Mouse (Mus musculus) neural tube, embryonic 12.5 days (tissue): Measurements from ENCODE around the gene Foxo3. TPM values are rescaled to one million over a fixed set of nuclear protein-coding genes. Genes with fewer than 3 reads are reported as not detected.

Source experiments
- ATAC-seq: fragments of 200-750 bp; cut with Nextera tagmentation; 2 replicates; pipeline ENCODE4 v1.8.0; 2017; ENCODE audit warnings: low read depth, mild to moderate bottlenecking, moderate TSS enrichment, moderate library complexity; ENCODE audit not compliant: low FRiP score
- H3K27ac ChIP-seq: fragments of 300-500 bp; sonication (generic); 2 replicates; pipeline ENCODE4 v1.5.1; 2016
- H3K27me3 ChIP-seq: fragments of 300-500 bp; sonication (generic); replicated peaks from 2 replicates; pipeline ENCODE4 v1.6.1; 2016; ENCODE audit warnings: mild to moderate bottlenecking
- H3K36me3 ChIP-seq: fragments of 300-500 bp; sonication (generic); 2 replicates; pipeline ENCODE4 v1.6.1; 2016; ENCODE audit warnings: mild to moderate bottlenecking
- H3K4me1 ChIP-seq: fragments of 300-500 bp; sonication (generic); 2 replicates; pipeline ENCODE4 v1.6.1; 2016
- H3K4me2 ChIP-seq: fragments of 300-500 bp; sonication (generic); replicated peaks from 2 replicates; pipeline ENCODE4 v1.6.1; 2016; ENCODE audit warnings: mild to moderate bottlenecking
- H3K4me3 ChIP-seq: fragments of 300-500 bp; sonication (generic); 2 replicates; pipeline ENCODE4 v1.5.1; 2016
- H3K9ac ChIP-seq: fragments of 300-500 bp; sonication (generic); 2 replicates; pipeline ENCODE4 v1.6.1; 2016; ENCODE audit warnings: mild to moderate bottlenecking
- H3K9me3 ChIP-seq: fragments of 300-500 bp; sonication (generic); 2 replicates; pipeline ENCODE4 v1.6.1; 2016; ENCODE audit warnings: mild to moderate bottlenecking
- WGBS: fragments of 180-500 bp; shearing (Covaris S2); methylation state at CpG from one replicate; pipeline ENCODE4 v1.1.7; 2016; 5-methylcytosine and 5-hydroxymethylcytosine counted together
- polyA plus RNA-seq: library from polyadenylated mRNA; unstranded; fragments of >200 nt; fragmentation: Nextera tagmentation; extraction: Ambion mirVana; gene quantifications from 2 replicates; pipeline ENCODE4 v1.2.1, GENCODE M21; 2016

Foxo3 gene
- polyA plus RNA-seq, 1 experiment from 2014 or later, result 3.4 TPM

DNA sequence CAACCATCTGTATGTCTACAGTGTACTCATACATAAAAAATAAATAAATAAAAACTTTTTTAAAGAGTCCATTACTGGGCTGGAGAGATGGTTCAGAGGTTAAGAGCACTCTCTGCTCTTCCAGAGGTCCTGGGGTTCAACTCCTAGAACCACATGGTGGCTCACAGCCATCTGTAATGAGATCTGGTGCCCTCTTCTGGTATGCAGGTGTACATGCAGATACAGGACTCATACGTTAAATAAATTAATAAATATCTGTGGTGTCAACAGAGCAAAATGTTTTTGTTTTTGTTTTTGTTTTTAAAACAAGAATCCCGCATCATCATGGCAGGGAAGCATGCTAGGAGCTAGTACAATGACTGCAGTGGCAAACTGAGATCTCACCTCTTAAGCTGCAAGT, 20.6 kb upstream of the Foxo3 start:
- Histone ChIP-seq H3K27me3 (no peaks in the 10 kb centered on the region), H3K9ac (no peak overlapping the region), H3K4me1 (no peaks in the 10 kb centered on the region), H3K9me3 (peaks cover 4% of the 10 kb centered on the region; the same call in 1 of the 2 replicates), H3K4me2 (no peak overlapping the region), H3K36me3 (no peaks in the 10 kb centered on the region), H3K4me3 (no peak overlapping the region), H3K27ac (no peak overlapping the region)
- WGBS, result 85% methylated on average over 2 of the region's 2 CpGs
- ATAC-seq, result no peak

- Histone ChIP-seq H3K4me3 (no peak overlapping the region), H3K9ac (no peak overlapping the region), H3K4me2 (no peak overlapping the region), H3K9me3 (peaks cover 4% of the 10 kb centered on the region; the same call in 1 of the 2 replicates), H3K4me1 (no peaks in the 10 kb centered on the region), H3K27ac (no peak overlapping the region), H3K36me3 (no peaks in the 10 kb centered on the region), H3K27me3 (no peaks in the 10 kb centered on the region)
- 61% methylated on average over 4 of the region's 4 CpGs for WGBS
- ATAC-seq, result no peak
Measured at GRCm38 (mm10) chr10:42296559-42296958, 20.0 kb upstream of the Foxo3 start.

- no peak for ATAC-seq
- Histone ChIP-seq H3K27ac (no peak overlapping the region), H3K4me1 (no peaks in the 10 kb centered on the region), H3K9ac (no peak overlapping the region), H3K4me2 (no peak overlapping the region), H3K27me3 (no peaks in the 10 kb centered on the region), H3K9me3 (peaks cover 4% of the 10 kb centered on the region; the same call in 1 of the 2 replicates), H3K36me3 (no peaks in the 10 kb centered on the region), H3K4me3 (no peak overlapping the region)
- 7% methylated on average over 1 of the region's 1 CpGs for WGBS
Measured at GRCm38 (mm10) chr10:42295028-42295427, 18.5 kb upstream of the Foxo3 start.

- Histone ChIP-seq H3K27ac (no peak overlapping the region), H3K4me1 (no peaks in the 10 kb centered on the region), H3K9ac (no peak overlapping the region), H3K27me3 (no peaks in the 10 kb centered on the region), H3K4me3 (no peak overlapping the region), H3K9me3 (peaks cover 4% of the 10 kb centered on the region; the same call in 1 of the 2 replicates), H3K36me3 (no peaks in the 10 kb centered on the region), H3K4me2 (no peak overlapping the region)
- WGBS, result 66% methylated on average over 2 of the region's 2 CpGs
- no peak for ATAC-seq
Measured at GRCm38 (mm10) chr10:42294392-42294791, 17.8 kb upstream of the Foxo3 start.

GRCm38 (mm10) chr10:42293877-42294276, 17.3 kb upstream of the Foxo3 start:
- Histone ChIP-seq H3K27ac (no peak overlapping the region), H3K27me3 (no peaks in the 10 kb centered on the region), H3K4me1 (no peaks in the 10 kb centered on the region), H3K4me2 (no peak overlapping the region), H3K9me3 (peaks cover 4% of the 10 kb centered on the region; the same call in 1 of the 2 replicates), H3K9ac (no peak overlapping the region), H3K4me3 (no peak overlapping the region), H3K36me3 (no peaks in the 10 kb centered on the region)
- ATAC-seq, result no peak
- WGBS, result 82% methylated on average over 4 of the region's 4 CpGs

DNA sequence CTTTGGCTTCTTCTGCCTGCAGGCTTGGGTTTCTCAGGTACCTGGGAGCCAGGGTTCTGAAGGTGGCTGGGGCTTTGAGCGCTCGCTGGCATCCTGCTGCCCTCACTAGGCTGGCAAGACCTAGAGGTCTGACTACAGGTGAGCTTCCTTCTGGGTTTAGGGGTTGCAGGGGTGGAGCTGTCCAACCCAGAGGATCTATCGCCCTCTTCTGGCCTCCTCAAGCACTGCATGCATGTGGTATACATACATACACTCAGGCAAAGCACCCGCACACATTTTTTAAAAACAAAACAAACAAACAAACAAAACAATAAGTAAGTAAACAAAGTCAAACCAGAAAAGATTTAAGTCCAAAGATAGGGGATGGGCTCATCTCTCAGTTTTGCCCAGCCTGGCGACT, 14.8 kb upstream of the Foxo3 start:
- H3K4me2 ChIP-seq, result no peak overlapping the region

DNA sequence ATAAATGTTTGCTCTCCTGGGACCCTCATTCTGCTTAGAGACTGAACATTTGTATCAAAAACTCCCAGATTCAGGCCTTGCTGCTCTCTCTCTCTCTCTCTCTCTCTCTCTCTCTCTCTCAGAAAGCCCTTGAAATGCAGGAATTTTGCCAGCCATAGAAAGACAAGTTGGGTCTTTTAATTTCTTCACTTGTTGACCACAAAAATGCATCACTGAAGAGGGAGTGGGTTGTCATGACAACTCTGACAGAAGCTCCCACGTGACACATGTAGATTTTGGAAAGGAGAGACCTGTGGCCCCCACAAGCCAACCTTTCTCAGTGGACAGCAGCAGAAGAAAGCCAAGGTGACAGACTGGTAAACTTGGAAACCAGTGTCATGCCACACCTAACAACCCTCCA, 11.1 kb upstream of the Foxo3 start:
- Histone ChIP-seq H3K36me3 (no peaks in the 10 kb centered on the region), H3K4me1 (no peaks in the 10 kb centered on the region), H3K4me2 (no peak overlapping the region), H3K4me3 (no peak overlapping the region), H3K9me3 (peaks cover 13% of the 10 kb centered on the region), H3K9ac (no peak overlapping the region), H3K27me3 (no peaks in the 10 kb centered on the region), H3K27ac (no peak overlapping the region)
- 65% methylated on average over 1 of the region's 1 CpGs for WGBS
- ATAC-seq, result no peak

More for the DNA sequence above, 14.8 kb upstream of the Foxo3 start:
- Histone ChIP-seq H3K9ac (no peak overlapping the region), H3K4me3 (no peak overlapping the region), H3K9me3 (peaks cover under 1% of the 10 kb centered on the region; the same call in 1 of the 2 replicates), H3K27ac (no peak overlapping the region), H3K36me3 (no peaks in the 10 kb centered on the region), H3K27me3 (no peaks in the 10 kb centered on the region), H3K4me1 (no peaks in the 10 kb centered on the region)
- ATAC-seq, result no peak
- WGBS, result 63% methylated on average over 5 of the region's 5 CpGs

- Histone ChIP-seq H3K4me2 (peak overlapping the region; percentile 98), H3K27me3 (peaks cover 12% of the 10 kb centered on the region), H3K27ac (peak overlapping the region; percentile 92; the same call in 1 of the 2 replicates), H3K9me3 (no peaks in the 10 kb centered on the region), H3K36me3 (no peaks in the 10 kb centered on the region), H3K9ac (peak overlapping the region; percentile 64), H3K4me1 (peaks cover 25% of the 10 kb centered on the region), H3K4me3 (peak overlapping the region; percentile 80)
- ATAC-seq, result peak; percentile 5
- WGBS, result 2% methylated on average over 38 of the region's 38 CpGs
Measured at GRCm38 (mm10) chr10:42278307-42278850, 1.8 kb upstream of the Foxo3 start.

DNA sequence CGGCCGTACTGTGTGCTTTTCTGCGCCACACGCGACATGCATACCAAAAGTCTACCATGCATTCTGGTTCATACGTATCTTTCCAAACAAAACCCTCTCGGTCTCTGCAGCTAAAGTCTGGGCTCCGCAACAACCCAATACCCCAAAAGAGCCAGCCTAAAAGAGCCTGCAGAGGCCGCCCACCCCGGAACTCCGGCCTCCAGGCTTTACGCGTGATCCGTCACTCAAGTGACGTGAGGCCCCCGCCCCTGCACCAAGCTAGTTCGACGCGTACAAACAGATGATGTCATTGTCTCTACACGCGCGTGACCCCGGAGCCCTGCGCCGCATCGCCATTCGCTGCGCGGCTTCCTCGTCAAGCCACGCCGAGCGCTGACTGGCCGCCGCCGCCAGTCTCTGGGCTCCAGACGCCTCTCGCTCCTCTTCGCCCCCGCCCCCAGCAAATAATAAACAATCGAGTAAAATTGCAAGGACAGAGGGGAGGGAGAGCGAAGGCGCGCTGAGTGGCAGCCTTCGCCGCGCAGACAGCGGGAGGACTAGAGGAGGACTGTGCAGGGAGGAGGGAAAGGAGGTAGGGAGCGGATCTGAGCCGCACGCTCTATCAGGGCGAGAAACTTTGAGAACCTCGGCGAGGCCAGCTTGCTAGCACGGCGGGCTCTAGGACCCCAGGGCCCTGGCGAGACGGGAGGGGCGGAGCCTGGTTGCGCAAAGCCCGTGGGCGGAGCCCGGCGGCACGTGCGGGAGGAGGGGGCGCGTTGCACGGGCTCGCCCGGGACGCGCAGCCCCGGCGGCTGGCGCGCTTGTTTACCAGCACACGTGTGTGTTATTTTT, 1.1 kb upstream of the Foxo3 start:
- Histone ChIP-seq H3K27me3 (peaks cover 12% of the 10 kb centered on the region), H3K9me3 (no peaks in the 10 kb centered on the region), H3K36me3 (no peaks in the 10 kb centered on the region), H3K4me2 (peak overlapping the region; percentile 98), H3K4me1 (peaks cover 25% of the 10 kb centered on the region), H3K27ac (peak overlapping the region; percentile 92), H3K4me3 (peak overlapping the region; percentile 80), H3K9ac (peak overlapping the region; percentile 78)
- peak; percentile 90 for ATAC-seq
- WGBS, result under 1% methylated on average over 78 of the region's 78 CpGs

- Histone ChIP-seq H3K4me2 (peak overlapping the region; percentile 98), H3K4me3 (peak overlapping the region; percentile 80), H3K27me3 (peaks cover 12% of the 10 kb centered on the region), H3K27ac (peak overlapping the region; percentile 92), H3K9me3 (no peaks in the 10 kb centered on the region), H3K9ac (peak overlapping the region; percentile 78), H3K4me1 (peaks cover 35% of the 10 kb centered on the region), H3K36me3 (no peaks in the 10 kb centered on the region)
- ATAC-seq, result peak; percentile 1; the same call in 1 of the 2 replicates
- WGBS, result under 1% methylated on average over 40 of the region's 40 CpGs
Measured at GRCm38 (mm10) chr10:42275871-42276501, 569 bp downstream of the Foxo3 start.

DNA sequence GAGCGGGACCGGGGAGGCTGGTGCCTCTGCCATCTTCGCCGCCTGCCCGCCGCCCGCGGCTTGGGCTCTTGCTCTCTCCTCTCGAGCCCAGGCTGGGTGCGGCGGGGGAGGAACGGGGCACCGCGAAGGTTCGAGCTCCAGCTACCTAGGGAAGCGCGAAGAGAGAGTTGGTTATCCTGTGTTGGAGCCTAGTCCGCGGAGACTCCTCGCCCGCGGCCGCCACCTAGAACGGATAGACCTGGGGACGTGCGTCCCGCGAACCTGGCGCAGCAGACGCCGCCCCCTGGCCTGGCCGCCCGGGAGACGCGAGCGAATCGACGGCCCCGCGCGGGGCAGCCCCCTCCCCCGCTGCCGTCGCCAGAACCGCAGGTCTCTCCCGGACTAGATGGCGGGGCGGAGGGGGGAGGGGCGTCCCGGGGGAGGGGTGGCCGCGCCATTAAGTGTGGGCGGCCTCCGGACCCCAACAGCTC, 1.1 kb downstream of the Foxo3 start:
- no peak for ATAC-seq
- peak overlapping the region; percentile 98 for H3K4me2 ChIP-seq
- H3K9me3 ChIP-seq, result no peaks in the 10 kb centered on the region
- peaks cover 36% of the 10 kb centered on the region for H3K4me1 ChIP-seq
- H3K4me3 ChIP-seq, result peak overlapping the region; percentile 80
- H3K27me3 ChIP-seq, result peaks cover 12% of the 10 kb centered on the region
- H3K27ac ChIP-seq, result peak overlapping the region; percentile 92; the same call in 1 of the 2 replicates
- H3K9ac ChIP-seq, result peak overlapping the region; percentile 78
- WGBS, result under 1% methylated on average over 50 of the region's 54 CpGs
- H3K36me3 ChIP-seq, result no peaks in the 10 kb centered on the region
